Mouse (Mus musculus): ENCODE results near the gene Nln. TPM values are rescaled to one million over a fixed set of nuclear protein-coding genes. Genes with fewer than 3 reads are reported as not detected.

Nln gene
- polyA plus RNA-seq, 1 experiment from 2014 or later, result 21.0 TPM

Other genes with a start within 250 kb of the Nln start
- 29.6 and 30.5 TPM in 2 replicates for gene Erbin, start 189.1 kb downstream of the Nln start, polyA plus RNA-seq (2014; fragmentation: Nextera tagmentation; extraction: Ambion mirVana)
- gene Sgtb, start 127 bp upstream of the Nln start, polyA plus RNA-seq (2014; fragmentation: Nextera tagmentation; extraction: Ambion mirVana), result 9.1 and 9.4 TPM in 2 replicates
- 63.6 and 76.9 TPM in 2 replicates for gene Trappc13, start 68.9 kb upstream of the Nln start, polyA plus RNA-seq (2014; fragmentation: Nextera tagmentation; extraction: Ambion mirVana)
- gene Trim23, start 69.2 kb upstream of the Nln start, polyA plus RNA-seq (2014; fragmentation: Nextera tagmentation; extraction: Ambion mirVana), result 22.8 and 23.5 TPM in 2 replicates
- 86.4 and 101 TPM in 2 replicates for gene Cenpk, start 119.0 kb upstream of the Nln start, polyA plus RNA-seq (2014; fragmentation: Nextera tagmentation; extraction: Ambion mirVana)
- gene Ppwd1, start 119.2 kb upstream of the Nln start, polyA plus RNA-seq (2014; fragmentation: Nextera tagmentation; extraction: Ambion mirVana), result 21.2 and 21.3 TPM in 2 replicates
- 3.2 and 3.8 TPM in 2 replicates for gene Adamts6, start 178.2 kb upstream of the Nln start, polyA plus RNA-seq (2014; fragmentation: Nextera tagmentation; extraction: Ambion mirVana)

All from limb, embryonic 11.5 days (tissue).